Mouse (Mus musculus) neutrophil, adult 65 days (primary cell): ENCODE measurements around the gene Cdh3. TPM values are rescaled to one million over a fixed set of nuclear protein-coding genes. Genes with fewer than 3 reads are reported as not detected.

Experiments used
- total RNA-seq: library from RNA; stranded (reverse); gene quantifications from 2 replicates; pipeline ENCODE4 v1.2.4, GENCODE M21; 2023

Gene Cdh3
- total RNA-seq = not detected in 2 replicates

GRCm38 (mm10) chr8:106510365-106510975 is at the start of gene Cdh3:
TSS of gene Cdh3 (plus strand) at chr8:106510891.

DNA sequence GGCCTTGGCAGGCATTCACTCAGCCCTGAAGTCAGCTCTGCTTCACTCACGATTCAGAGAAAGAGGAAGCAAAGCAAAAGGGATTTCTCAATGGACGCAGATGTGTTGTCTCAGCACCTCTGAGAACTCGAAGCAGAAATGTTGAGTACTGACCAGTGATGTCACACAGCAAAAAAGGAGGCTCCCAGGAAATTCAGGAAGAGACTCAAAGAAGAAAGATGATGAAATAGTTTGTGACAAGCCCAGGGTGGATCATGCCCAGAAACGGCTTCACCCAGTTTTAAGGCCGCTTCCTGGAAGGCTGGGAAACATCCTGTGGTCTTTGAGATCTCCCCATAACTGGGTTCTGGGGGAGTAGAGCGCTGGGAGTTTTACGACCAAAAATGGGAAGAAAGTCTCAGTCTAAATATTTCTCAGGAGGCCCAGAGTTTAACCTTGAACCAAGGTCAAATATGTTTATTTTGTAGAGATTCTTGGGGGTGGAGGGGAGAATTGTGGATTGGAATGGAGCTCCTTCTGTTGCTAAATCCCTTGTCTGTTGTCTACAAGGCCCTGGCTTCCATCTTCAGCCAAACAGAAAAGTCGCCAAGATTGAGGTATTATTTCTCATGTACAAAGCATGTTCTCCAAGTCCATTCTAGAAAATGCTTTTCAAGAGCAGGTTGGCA is 10.5 kb upstream of the Cdh3 start, which contains the start of gene 6030452D12Rik:
6030452D12Rik (plus strand) TSS at position 505 of the 668 bp plus-strand sequence.

DNA sequence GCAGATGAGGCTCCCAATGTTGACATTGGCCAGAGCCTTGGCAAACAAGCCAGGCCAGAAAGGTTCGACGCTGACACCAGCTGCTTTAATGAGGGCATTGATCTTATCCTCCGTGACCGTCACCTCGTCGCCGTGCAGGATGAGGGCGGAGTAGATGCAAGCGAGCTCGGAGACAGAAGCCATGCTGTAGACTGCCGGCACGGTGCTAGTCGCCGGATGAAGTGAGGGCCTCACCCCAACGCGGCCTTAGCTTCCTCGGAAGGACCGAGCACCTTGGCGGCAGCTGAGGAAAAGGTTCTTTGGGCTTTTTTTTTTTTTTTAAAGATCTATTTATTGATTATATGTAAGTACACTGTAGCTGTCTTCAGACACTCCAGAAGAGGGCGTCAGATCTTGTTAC is 62.5 kb downstream of the Cdh3 start, which contains the start of gene Gm10073:
Gm10073 (minus strand) TSS at position 294 of the 400 bp plus-strand sequence.

DNA sequence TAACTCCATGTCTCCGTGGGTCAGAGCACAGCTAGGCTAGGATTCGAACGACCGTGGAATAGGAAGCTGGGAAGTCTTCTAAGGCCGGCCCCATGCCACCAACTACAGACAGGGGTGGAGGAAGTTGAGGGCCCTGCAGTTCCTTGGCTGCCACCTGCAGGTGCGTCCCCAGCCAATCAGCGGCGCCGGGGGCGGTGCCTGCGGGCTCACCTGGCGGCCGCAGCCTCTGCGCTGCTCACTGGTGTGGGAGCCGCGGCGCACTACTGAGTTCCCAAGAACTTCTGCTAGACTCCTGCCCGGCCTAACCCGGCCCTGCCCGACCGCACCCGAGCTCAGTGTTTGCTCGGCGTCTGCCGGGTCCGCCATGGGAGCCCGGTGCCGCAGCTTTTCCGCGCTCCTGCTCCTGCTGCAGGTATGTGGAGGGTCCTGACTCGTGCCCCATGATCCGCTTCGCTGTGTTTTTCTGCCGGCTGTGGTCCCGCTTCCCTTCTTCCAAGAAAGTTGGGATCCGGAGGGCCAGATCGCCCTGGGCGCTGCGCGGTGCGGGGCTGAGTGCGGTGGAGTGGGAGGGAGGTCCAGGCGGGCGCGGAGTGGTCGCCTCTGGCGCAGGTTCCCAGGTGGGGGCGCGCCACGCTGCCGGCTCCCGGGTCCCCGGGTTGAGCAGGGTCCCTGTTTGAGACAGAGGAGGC is 92.6 kb downstream of the Cdh3 start, which contains the start of gene Cdh1:
Cdh1 (plus strand) TSS at position 221 of the 689 bp plus-strand sequence.

Other genes starting within 250 kb of the Cdh3 start
- gene Smpd3, start 172.9 kb upstream of the Cdh3 start, total RNA-seq = 0.41 and 0.44 TPM in 2 replicates
- 1.5 and 2.0 TPM in 2 replicates for gene Zfp90, start 95.6 kb upstream of the Cdh3 start, total RNA-seq
- not detected in 2 replicates for gene 6030452D12Rik, start 10.4 kb upstream of the Cdh3 start, total RNA-seq
- gene Gm10073, start 62.6 kb downstream of the Cdh3 start, total RNA-seq = 56.6 and 63.5 TPM in 2 replicates
- 0.95 and 1.2 TPM in 2 replicates for gene Cdh1, start 92.5 kb downstream of the Cdh3 start, total RNA-seq
- 5.2 and 9.0 TPM in 2 replicates for gene Tango6, start 172.2 kb downstream of the Cdh3 start, total RNA-seq